Mouse (Mus musculus) intestine, postnatal 0 days (tissue): Measurements from ENCODE around the gene E2f8. TPM values are rescaled to one million over a fixed set of nuclear protein-coding genes. Genes with fewer than 3 reads are reported as not detected.

ENCODE experiments used
- ATAC-seq: fragments of 200-750 bp; cut with Nextera tagmentation; 2 replicates; pipeline ENCODE4 v1.8.0; 2017; ENCODE audit warnings: mild to moderate bottlenecking, moderate TSS enrichment, moderate library complexity
- H3K27ac ChIP-seq: fragments of 300-500 bp; sonication (generic); 2 replicates; pipeline ENCODE4 v1.5.1; 2014; ENCODE audit warnings: mild to moderate bottlenecking, low read depth, low read length, moderate library complexity
- H3K27me3 ChIP-seq: fragments of 300-500 bp; sonication (generic); replicated peaks from 2 replicates; pipeline ENCODE4 v1.6.1; 2014; ENCODE audit warnings: low read length, mixed read lengths; ENCODE audit not compliant: control insufficient read depth, insufficient read depth
- H3K36me3 ChIP-seq: fragments of 300-500 bp; sonication (generic); 2 replicates; pipeline ENCODE4 v1.6.1; 2014; ENCODE audit warnings: mild to moderate bottlenecking, moderate library complexity; ENCODE audit not compliant: control insufficient read depth, insufficient read depth
- H3K4me1 ChIP-seq: fragments of 300-500 bp; sonication (generic); replicated peaks from 2 replicates; pipeline ENCODE4 v1.6.1; 2014; ENCODE audit warnings: antibody characterized with exemption, low read length, mixed read lengths; ENCODE audit not compliant: control insufficient read depth, insufficient read depth
- H3K4me2 ChIP-seq: fragments of 300-500 bp; sonication (generic); replicated peaks from 2 replicates; pipeline ENCODE4 v1.6.1; 2014; ENCODE audit warnings: low read depth, mild to moderate bottlenecking, moderate library complexity
- H3K4me3 ChIP-seq: fragments of 300-500 bp; sonication (generic); 2 replicates; pipeline ENCODE4 v1.5.1; 2014; ENCODE audit warnings: low read depth, low read length
- H3K9ac ChIP-seq: fragments of 300-500 bp; sonication (generic); 2 replicates; pipeline ENCODE4 v1.6.1; 2014; ENCODE audit warnings: mild to moderate bottlenecking, low read depth, low read length
- H3K9me3 ChIP-seq: fragments of 300-500 bp; sonication (generic); 2 replicates; pipeline ENCODE4 v1.6.1; 2016; ENCODE audit warnings: mixed run types; ENCODE audit not compliant: control insufficient read depth
- CTCF ChIP-seq: sonication (generic); IDR thresholded peaks from 2 replicates; pipeline ENCODE4 v1.5.1; 2016; ENCODE audit warnings: low read depth, mild to moderate bottlenecking, control low read depth, antibody characterized with exemption, moderate library complexity
- WGBS: fragments of 180-500 bp; shearing (Covaris S2); extraction: QIAGEN DNeasy Blood & Tissue Kit; methylation state at CpG from one replicate; pipeline ENCODE4 v1.1.7; 2014; 5-methylcytosine and 5-hydroxymethylcytosine counted together
- polyA plus RNA-seq: library from polyadenylated mRNA; unstranded; fragments of >200 nt; fragmentation: Nextera tagmentation; extraction: Ambion mirVana; gene quantifications from 2 replicates; pipeline ENCODE4 v1.2.1, GENCODE M21; 2015

E2f8 gene
- polyA plus RNA-seq, 1 experiment from 2014 or later = 18.1 TPM

GRCm38 (mm10) chr7:48864671-48865458, 16.5 kb downstream of the E2f8 start:
- H3K36me3 ChIP-seq = peaks cover 40% of the 10 kb centered on the region
- H3K27me3 ChIP-seq = no peaks in the 10 kb centered on the region
- H3K9ac ChIP-seq = no peak overlapping the region
- no peaks in the 10 kb centered on the region for H3K4me1 ChIP-seq
- WGBS = 83% methylated on average over 9 of the region's 9 CpGs
- no peak for ATAC-seq
- no peak overlapping the region for H3K4me3 ChIP-seq
- H3K9me3 ChIP-seq = no peaks in the 10 kb centered on the region
- TF ChIP-seq CTCF = no peak
- H3K4me2 ChIP-seq = no peak overlapping the region
- H3K27ac ChIP-seq = no peak overlapping the region

- no peaks in the 10 kb centered on the region for H3K9me3 ChIP-seq
- no peak overlapping the region for H3K4me2 ChIP-seq
- ATAC-seq = no peak
- H3K27me3 ChIP-seq = no peaks in the 10 kb centered on the region
- no peak overlapping the region for H3K27ac ChIP-seq
- no peak for TF ChIP-seq CTCF
- peaks cover 35% of the 10 kb centered on the region for H3K36me3 ChIP-seq
- H3K9ac ChIP-seq = no peak overlapping the region
- no peak overlapping the region for H3K4me3 ChIP-seq
- H3K4me1 ChIP-seq = no peaks in the 10 kb centered on the region
Measured at GRCm38 (mm10) chr7:48864199-48864598, 17.2 kb downstream of the E2f8 start.

GRCm38 (mm10) chr7:48861796-48862195, 19.6 kb downstream of the E2f8 start:
- Histone ChIP-seq H3K9me3 (no peaks in the 10 kb centered on the region), H3K4me3 (no peak overlapping the region), H3K27ac (no peak overlapping the region), H3K36me3 (peaks cover 14% of the 10 kb centered on the region), H3K27me3 (no peaks in the 10 kb centered on the region), H3K9ac (no peak overlapping the region), H3K4me2 (no peak overlapping the region), H3K4me1 (no peaks in the 10 kb centered on the region)
- TF ChIP-seq CTCF = no peak
- no peak for ATAC-seq
- 88% methylated on average over 4 of the region's 4 CpGs for whole genome bisulfite sequencing

- H3K4me2 ChIP-seq = no peak overlapping the region
- no peak overlapping the region for H3K9ac ChIP-seq
- TF ChIP-seq CTCF = no peak
- no peak overlapping the region for H3K27ac ChIP-seq
- no peaks in the 10 kb centered on the region for H3K27me3 ChIP-seq
- H3K9me3 ChIP-seq = no peaks in the 10 kb centered on the region
- 27% methylated on average over 1 of the region's 1 CpGs for WGBS
- ATAC-seq = no peak
- H3K4me1 ChIP-seq = no peaks in the 10 kb centered on the region
- no peak overlapping the region for H3K4me3 ChIP-seq
- peaks cover 9% of the 10 kb centered on the region; the same call in 1 of the 2 replicates for H3K36me3 ChIP-seq
Measured at GRCm38 (mm10) chr7:48860948-48861347, 20.4 kb downstream of the E2f8 start.

- no peak overlapping the region for H3K9ac ChIP-seq
- no peak overlapping the region for H3K4me3 ChIP-seq
- no peak for TF ChIP-seq CTCF
- H3K4me2 ChIP-seq = no peak overlapping the region
- ATAC-seq = no peak
- no peaks in the 10 kb centered on the region for H3K4me1 ChIP-seq
- no peaks in the 10 kb centered on the region for H3K27me3 ChIP-seq
- H3K27ac ChIP-seq = no peak overlapping the region
- H3K9me3 ChIP-seq = no peaks in the 10 kb centered on the region
- 76% methylated on average over 4 of the region's 4 CpGs for WGBS
- no peaks in the 10 kb centered on the region for H3K36me3 ChIP-seq
Measured at GRCm38 (mm10) chr7:48859362-48859761, 22.0 kb downstream of the E2f8 start.

- no peak overlapping the region for H3K4me2 ChIP-seq
Measured at GRCm38 (mm10) chr7:48858257-48858656, 23.1 kb downstream of the E2f8 start.

More at GRCm38 (mm10) chr7:48858257-48858656, 23.1 kb downstream of the E2f8 start:
- Histone ChIP-seq H3K27me3 (no peaks in the 10 kb centered on the region), H3K9ac (no peak overlapping the region), H3K4me3 (no peak overlapping the region), H3K9me3 (no peaks in the 10 kb centered on the region), H3K27ac (no peak overlapping the region), H3K4me1 (no peaks in the 10 kb centered on the region), H3K36me3 (no peaks in the 10 kb centered on the region)
- TF ChIP-seq CTCF = no peak
- ATAC-seq = no peak
- 58% methylated on average over 1 of the region's 1 CpGs for WGBS
